Mouse (Mus musculus) spleen, adult 2 months (tissue): Measurements from ENCODE around the gene Rnf10.

Source experiments
- CTCF ChIP-seq: fragments of 200-500 bp; IDR thresholded peaks from 2 replicates; pipeline ENCODE4 v1.5.1; 2011; ENCODE audit warnings: mild to moderate bottlenecking, inconsistent platforms; ENCODE audit not compliant: insufficient read depth, insufficient read length, insufficient replicate concordance; ENCODE audit errors: extremely low read depth
- POLR2A ChIP-seq: fragments of 200-500 bp; IDR thresholded peaks from 2 replicates; pipeline ENCODE4 v1.6.1; 2011; ENCODE audit warnings: low read depth, low read length, inconsistent platforms

- TF ChIP-seq CTCF (no peak), POLR2A (no peak)
These were observed 4.4 kb downstream of the Rnf10 start for GRCm38 (mm10) chr5:115268266-115268665.
